In the genomic region with DNA sequence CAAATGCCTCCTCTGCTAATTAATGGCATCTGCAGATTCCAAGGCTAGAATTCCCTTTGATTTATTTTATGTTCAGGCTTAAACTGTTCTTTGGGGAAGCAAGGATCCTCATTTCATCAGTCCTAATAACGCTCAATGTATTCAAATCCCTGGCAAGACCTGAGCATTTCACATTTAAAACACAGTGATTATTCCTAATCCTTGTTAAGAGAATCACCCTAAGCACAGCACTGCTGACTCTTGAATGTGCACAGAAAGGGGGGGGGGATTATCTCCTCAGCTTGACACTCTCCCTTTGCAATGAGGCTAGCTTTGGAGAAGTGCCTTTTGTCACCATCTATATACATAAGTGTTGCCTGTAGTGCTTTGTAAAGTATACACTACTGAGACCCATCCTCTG, we compare ENCODE assay signal across 22 mouse cellular contexts.
DNase-seq lines count a peak whose midpoint lies in the region; ATAC-seq lines count a peak whose summit lies in the region.
"Had no signal": no experiment of that assay in that cellular context is flagged by ENCODE, and none has a peak within 500 bp of the region (broad histone marks: within the 10 kb centered on the region; RNA-seq: fewer than 3 reads in every experiment).

No protein-coding gene starts in this region.

- no peaks in the 10 kb centered on the region for H3K9me3 ChIP-seq in midbrain, embryonic 11.5 days (ENCODE audit: control insufficient read depth, low read length)
- no peaks in the 10 kb centered on the region for H3K9me3 ChIP-seq in midbrain, embryonic 10.5 days (replicated peaks)
- H3K9me3 ChIP-seq in midbrain, embryonic 15.5 days: no peaks in the 10 kb centered on the region
- H3K9me3 ChIP-seq: embryonic facial prominence, embryonic 15.5 days; forebrain, embryonic 10.5 days; heart, embryonic 10.5 days; hindbrain, embryonic 13.5 days had no signal

- DNase-seq in midbrain, embryonic 11.5 days (ENCODE audit: low spot score, missing footprints): no peak
- DNase-seq in midbrain, embryonic 10.5 days (ENCODE audit: low spot score): no peak
- DNase-seq in retina, postnatal 1 day: peak; percentile 1
- DNase-seq in retina, embryonic 14.5 days (ENCODE audit: low spot score): no peak
- no peak for DNase-seq in adrenal gland, adult 18-20 months (ENCODE audit: low spot score in 2 of 2)
- DNase-seq: adrenal gland, adult 8-10 months; adrenal gland, postnatal 36 days; cerebellum, adult 11 months; cerebellum, adult 8-10 months; cerebellum, postnatal 14 days; embryo, embryonic 11 days; gastrocnemius, postnatal 10 days; heart, adult 18-20 months; heart, postnatal 10 days; heart, postnatal 4 days had no signal

- 3% methylated on average over 1 of the region's 1 CpGs for WGBS in midbrain, embryonic 11.5 days
- WGBS in midbrain, embryonic 10.5 days: 22% methylated on average over 1 of the region's 1 CpGs
- WGBS in midbrain, embryonic 15.5 days: 24% methylated on average over 1 of the region's 1 CpGs

- ATAC-seq in midbrain, embryonic 11.5 days (ENCODE audit: low FRiP score): peak; percentile 42
- ATAC-seq in midbrain, embryonic 15.5 days (replicated peaks): peak; percentile 79
- ATAC-seq: hindbrain, postnatal 0 days had no signal

- H3K4me3 ChIP-seq in midbrain, embryonic 11.5 days (ENCODE audit: low read depth, low read length): no peak overlapping the region
- no peak overlapping the region for H3K4me3 ChIP-seq in midbrain, embryonic 10.5 days
- H3K4me3 ChIP-seq in midbrain, embryonic 15.5 days: no peak overlapping the region
- H3K4me3 ChIP-seq: embryonic facial prominence, embryonic 15.5 days; erythroblast, embryonic 14.5 days; forebrain, embryonic 10.5 days; heart, embryonic 10.5 days; hindbrain, embryonic 13.5 days had no signal

- no peak overlapping the region for H3K27ac ChIP-seq in midbrain, embryonic 11.5 days (ENCODE audit: low read depth, low read length)
- H3K27ac ChIP-seq in midbrain, embryonic 10.5 days (replicated peaks): no peak overlapping the region
- H3K27ac ChIP-seq in midbrain, embryonic 15.5 days: no peak overlapping the region
- H3K27ac ChIP-seq: embryonic facial prominence, embryonic 15.5 days; forebrain, embryonic 10.5 days; heart, embryonic 10.5 days; hindbrain, embryonic 13.5 days; hindbrain, postnatal 0 days had no signal

- H3K27me3 ChIP-seq in midbrain, embryonic 11.5 days (ENCODE audit: control insufficient read depth, insufficient read depth, low read length): no peaks in the 10 kb centered on the region
- H3K27me3 ChIP-seq in midbrain, embryonic 10.5 days (ENCODE audit: low read depth, poor library complexity, severe bottlenecking): no peaks in the 10 kb centered on the region
- H3K27me3 ChIP-seq in midbrain, embryonic 15.5 days (replicated peaks): no peaks in the 10 kb centered on the region
- H3K27me3 ChIP-seq: embryonic facial prominence, embryonic 15.5 days; hindbrain, embryonic 13.5 days had no signal

- H3K4me2 ChIP-seq in midbrain, embryonic 11.5 days: no peak overlapping the region
- no peak overlapping the region for H3K4me2 ChIP-seq in midbrain, embryonic 15.5 days
- H3K4me2 ChIP-seq: embryonic facial prominence, embryonic 15.5 days; hindbrain, embryonic 13.5 days had no signal

- H3K9ac ChIP-seq in midbrain, embryonic 11.5 days (ENCODE audit: low read length): no peak overlapping the region
- H3K9ac ChIP-seq in midbrain, embryonic 15.5 days: no peak overlapping the region
- H3K9ac ChIP-seq: embryonic facial prominence, embryonic 15.5 days; hindbrain, embryonic 13.5 days had no signal

- H3K36me3 ChIP-seq in midbrain, embryonic 11.5 days (ENCODE audit: control insufficient read depth, insufficient read depth, low read length): no peaks in the 10 kb centered on the region
- H3K36me3 ChIP-seq in midbrain, embryonic 10.5 days: no peaks in the 10 kb centered on the region
- H3K36me3 ChIP-seq in midbrain, embryonic 15.5 days (replicated peaks): no peaks in the 10 kb centered on the region
- H3K36me3 ChIP-seq: embryonic facial prominence, embryonic 15.5 days; forebrain, embryonic 10.5 days; heart, embryonic 10.5 days; hindbrain, embryonic 13.5 days had no signal

- H3K4me1 ChIP-seq in midbrain, embryonic 11.5 days (ENCODE audit: control insufficient read depth, insufficient read depth, low read length): no peaks in the 10 kb centered on the region
- peaks cover 5% of the 10 kb centered on the region for H3K4me1 ChIP-seq in midbrain, embryonic 10.5 days
- H3K4me1 ChIP-seq in midbrain, embryonic 15.5 days: no peaks in the 10 kb centered on the region
- H3K4me1 ChIP-seq: embryonic facial prominence, embryonic 15.5 days; heart, embryonic 10.5 days; hindbrain, embryonic 13.5 days had no signal
